Mouse (Mus musculus) splenic B cell, adult 2 months (primary cell): ENCODE data around the gene Ankrd17.
"Not testable (repeated sequence)": the region's sequence is repeated elsewhere in the genome, so short reads cannot be mapped to it uniquely, and the experiment has no call there.

Experiments used
- DNase-seq: peaks from one replicate; pipeline ENCODE4 v3.0.0-alpha.2; 2011; ENCODE audit warnings: low read depth, low spot score
- H3K27me3 ChIP-seq: 2 replicates; pipeline ENCODE4 v1.6.1; 2012; ENCODE audit warnings: mild to moderate bottlenecking, low read length, moderate library complexity, mixed read lengths; ENCODE audit not compliant: control insufficient read depth, poor library complexity, insufficient read depth, severe bottlenecking
- H3K36me3 ChIP-seq: 2 replicates; pipeline ENCODE4 v1.6.1; 2012; ENCODE audit warnings: mild to moderate bottlenecking, low read length, moderate library complexity, mixed read lengths; ENCODE audit not compliant: control insufficient read depth, poor library complexity, insufficient read depth, severe bottlenecking

The Ankrd17 gene

DNA sequence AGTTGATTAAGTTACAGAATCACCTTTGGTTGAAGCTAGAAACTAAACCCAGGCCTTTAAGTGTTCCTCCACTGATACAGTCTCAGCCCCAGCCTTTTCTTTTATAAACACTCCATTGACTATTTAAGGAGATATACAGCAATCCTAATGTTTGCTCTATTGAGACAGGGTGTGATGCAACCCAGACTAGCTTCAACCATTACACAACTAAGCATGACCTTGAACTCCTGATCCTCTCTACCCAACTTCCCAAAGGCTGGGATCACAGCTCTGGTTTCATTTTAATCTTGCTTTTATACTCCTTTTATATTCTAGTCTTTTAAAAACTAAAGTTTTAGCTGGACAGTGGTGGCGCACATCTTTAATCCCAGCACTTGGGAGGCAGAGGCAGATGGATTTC, 88.9 kb downstream of the Ankrd17 start:
- H3K27me3 ChIP-seq = no peaks in the 10 kb centered on the region
- 0 out of 2 replicates have a peak, but pooled peaks cover 3% of the 10 kb centered on the region for H3K36me3 ChIP-seq
- DNase-seq = no peak

- no peaks in the 10 kb centered on the region for H3K27me3 ChIP-seq
- H3K36me3 ChIP-seq = 0 out of 2 replicates have a peak, but pooled peaks cover 5% of the 10 kb centered on the region
- DNase-seq = no peak
Measured at GRCm38 (mm10) chr5:90274806-90275205, 91.6 kb downstream of the Ankrd17 start.

DNA sequence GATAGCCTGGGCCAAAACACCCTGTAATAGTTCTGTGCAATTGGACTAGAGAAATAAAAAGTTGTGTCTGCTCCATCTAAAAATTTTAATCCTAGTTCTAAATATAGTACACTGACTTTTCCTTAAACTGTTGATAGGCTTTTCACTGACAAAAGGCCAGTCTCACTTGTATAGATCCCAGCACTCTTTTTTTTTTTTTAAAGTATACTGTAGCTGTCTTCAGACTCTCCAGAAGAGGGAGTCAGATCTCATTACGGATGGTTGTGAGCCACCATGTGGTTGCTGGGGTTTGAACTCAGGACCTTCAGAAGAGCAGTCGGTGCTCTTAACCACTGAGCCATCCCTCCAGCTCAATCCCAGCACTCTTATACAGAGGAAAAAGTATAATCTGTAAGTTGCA, 104.1 kb downstream of the Ankrd17 start:
- not testable (repeated sequence) for DNase-seq, H3K27me3 ChIP-seq
- peaks cover 11% of the 10 kb centered on the region; the same call in 1 of the 2 replicates for H3K36me3 ChIP-seq

- Histone ChIP-seq H3K36me3 (peaks cover 19% of the 10 kb centered on the region), H3K27me3 (no peaks in the 10 kb centered on the region; the same call in 1 of the 2 replicates)
- no peak for DNase-seq
Measured at GRCm38 (mm10) chr5:90257023-90257422, 109.4 kb downstream of the Ankrd17 start.

DNA sequence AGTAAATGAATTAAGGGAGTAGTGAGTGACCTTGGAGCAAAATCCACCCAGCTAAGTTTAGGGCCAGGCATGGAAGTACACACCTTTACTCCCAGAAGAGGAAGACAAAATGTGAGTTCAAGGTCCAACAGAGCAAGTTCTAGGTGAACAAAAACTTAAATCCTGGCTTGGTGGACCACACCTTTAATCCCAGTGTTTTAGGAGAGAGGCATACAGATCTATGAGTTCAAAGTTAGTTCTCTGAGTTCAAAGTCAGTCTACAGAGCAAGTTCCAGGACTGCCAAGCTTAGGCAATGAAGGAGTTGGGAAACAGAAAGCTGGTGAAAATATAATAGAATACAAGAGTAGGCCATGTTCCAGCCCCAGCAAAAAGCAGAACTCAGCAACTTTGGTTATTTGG, 118.9 kb downstream of the Ankrd17 start:
- Histone ChIP-seq H3K27me3 (no peaks in the 10 kb centered on the region), H3K36me3 (peaks cover 19% of the 10 kb centered on the region)
- no peak for DNase-seq

DNA sequence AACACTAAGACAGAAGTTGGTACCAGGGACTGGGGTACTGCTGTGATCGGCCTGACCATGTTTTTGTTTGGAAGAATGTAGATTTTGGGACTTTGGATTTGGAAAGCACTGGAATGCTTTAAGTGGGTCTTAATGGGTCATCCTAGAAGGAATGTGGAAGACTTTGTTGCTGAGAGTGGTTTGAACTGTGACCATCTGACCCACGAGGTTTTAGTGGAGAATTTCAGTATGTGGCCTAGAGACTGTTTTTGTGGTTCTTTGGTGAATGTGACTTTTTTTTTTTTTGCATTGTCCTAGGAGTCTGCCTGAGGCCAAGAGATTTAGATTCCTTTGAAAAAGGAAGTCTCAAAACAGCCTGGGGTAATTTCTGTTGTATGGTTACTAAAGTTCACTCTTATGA, 119.4 kb downstream of the Ankrd17 start:
- Histone ChIP-seq H3K27me3 (no peaks in the 10 kb centered on the region), H3K36me3 (peaks cover 19% of the 10 kb centered on the region)
- no peak for DNase-seq

DNA sequence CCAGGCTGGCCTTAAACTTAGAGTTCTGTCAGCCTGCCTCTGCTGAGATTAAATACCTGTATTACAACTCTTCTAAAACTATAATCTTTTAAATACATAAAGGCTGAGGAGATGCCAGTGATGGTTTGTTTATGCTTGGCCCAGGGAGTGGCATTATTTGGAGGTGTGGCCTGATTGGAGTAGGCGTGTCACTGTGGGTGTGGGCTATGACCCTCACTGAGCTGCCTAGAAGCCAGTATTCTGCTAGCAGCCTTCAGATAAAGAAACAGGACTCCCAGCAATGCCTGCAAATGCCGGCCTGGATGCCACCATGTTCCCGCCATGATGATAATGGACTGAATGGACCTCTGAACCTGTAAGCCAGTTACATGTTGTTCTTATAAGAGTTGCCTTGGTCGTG, 119.8 kb downstream of the Ankrd17 start:
- no peak for DNase-seq
- peaks cover 20% of the 10 kb centered on the region for H3K36me3 ChIP-seq

DNA sequence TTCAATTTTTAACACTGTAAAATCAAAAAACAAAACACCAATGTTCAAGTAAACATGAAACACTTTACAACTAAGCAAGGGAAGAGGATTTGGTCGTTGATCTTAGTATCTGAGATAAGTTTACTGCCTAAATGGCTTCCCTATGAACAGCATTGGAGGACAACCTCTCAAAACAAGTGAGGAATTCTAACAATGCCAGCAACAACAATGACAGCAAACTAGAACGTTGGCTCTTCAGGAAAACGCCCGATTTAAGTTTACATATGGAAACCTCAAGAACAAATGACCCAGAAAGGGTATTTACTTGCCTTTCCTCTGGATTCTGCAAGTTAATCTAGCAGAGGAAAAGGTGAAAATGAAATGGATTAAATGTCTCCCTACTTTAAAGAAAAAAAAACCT, 121.0 kb downstream of the Ankrd17 start:
- Histone ChIP-seq H3K36me3 (peaks cover 18% of the 10 kb centered on the region), H3K27me3 (no peaks in the 10 kb centered on the region)
- DNase-seq = no peak

More for the DNA sequence above, 119.8 kb downstream of the Ankrd17 start:
- no peaks in the 10 kb centered on the region for H3K27me3 ChIP-seq

DNA sequence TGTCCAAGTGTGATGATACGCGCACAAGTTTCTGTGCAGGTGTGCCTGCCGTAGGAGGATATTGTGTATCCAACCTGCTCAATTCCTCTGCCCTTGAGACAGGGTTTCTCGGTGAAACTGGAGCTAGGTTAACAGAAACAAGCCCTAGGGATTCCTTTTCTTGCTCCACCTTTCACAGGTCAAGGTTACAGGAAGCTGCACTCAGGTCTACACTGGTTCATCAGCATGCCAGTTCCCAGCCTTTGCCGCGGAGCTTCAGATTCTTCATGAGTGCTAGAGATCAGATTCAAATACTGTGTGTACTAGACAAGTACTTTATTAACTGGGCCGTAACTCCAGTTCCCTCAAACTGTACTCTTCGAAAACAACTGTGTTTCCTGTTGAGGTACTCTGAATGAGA, 131.2 kb downstream of the Ankrd17 start:
- no peaks in the 10 kb centered on the region for H3K27me3 ChIP-seq
- H3K36me3 ChIP-seq = peaks cover 25% of the 10 kb centered on the region
- no peak for DNase-seq

- Histone ChIP-seq H3K36me3 (peaks cover 27% of the 10 kb centered on the region), H3K27me3 (no peaks in the 10 kb centered on the region)
- DNase-seq = no peak
Measured at GRCm38 (mm10) chr5:90233305-90233704, 133.1 kb downstream of the Ankrd17 start.

DNA sequence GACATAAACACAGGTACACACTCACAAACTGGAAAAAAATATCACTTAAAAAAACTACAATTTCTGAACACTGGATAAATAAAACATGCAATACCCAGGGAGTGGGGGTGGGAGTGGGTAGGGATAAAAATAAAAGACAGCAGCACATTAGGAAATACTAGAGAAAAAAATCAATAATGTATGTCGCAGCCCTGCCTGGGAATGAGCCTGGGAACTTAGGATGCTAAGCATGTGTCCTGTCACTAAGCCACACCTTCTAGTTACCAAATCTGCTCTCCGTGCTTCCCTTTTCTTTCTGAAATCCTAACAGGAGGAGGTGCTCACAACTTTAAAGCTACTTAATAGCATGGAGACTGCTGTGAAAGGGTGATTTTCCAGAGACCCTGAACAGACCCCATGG, 136.6 kb downstream of the Ankrd17 start:
- DNase-seq = no peak
- Histone ChIP-seq H3K36me3 (peaks cover 15% of the 10 kb centered on the region), H3K27me3 (no peaks in the 10 kb centered on the region)

DNA sequence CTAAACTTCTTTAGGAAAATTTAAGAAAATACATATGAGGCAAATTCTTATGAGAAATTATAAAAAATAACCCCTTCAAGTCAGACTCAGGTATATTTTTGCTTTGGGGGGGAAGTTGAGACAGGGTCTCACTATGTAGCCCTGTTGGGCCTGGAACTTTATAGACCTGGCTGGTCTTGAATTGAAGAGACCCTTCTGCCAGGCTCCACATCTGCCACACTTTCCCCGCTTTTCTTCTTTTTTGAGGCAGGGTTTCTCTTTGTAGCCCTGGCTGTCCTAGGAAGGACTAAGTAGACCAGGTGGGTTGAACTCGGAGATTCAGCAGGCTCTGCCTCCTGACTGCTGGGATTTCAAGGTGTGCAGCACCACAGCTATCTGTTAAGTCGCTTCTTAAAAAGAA, 139.7 kb downstream of the Ankrd17 start:
- Histone ChIP-seq H3K36me3 (peaks cover 11% of the 10 kb centered on the region), H3K27me3 (no peaks in the 10 kb centered on the region)
- DNase-seq = no peak

DNA sequence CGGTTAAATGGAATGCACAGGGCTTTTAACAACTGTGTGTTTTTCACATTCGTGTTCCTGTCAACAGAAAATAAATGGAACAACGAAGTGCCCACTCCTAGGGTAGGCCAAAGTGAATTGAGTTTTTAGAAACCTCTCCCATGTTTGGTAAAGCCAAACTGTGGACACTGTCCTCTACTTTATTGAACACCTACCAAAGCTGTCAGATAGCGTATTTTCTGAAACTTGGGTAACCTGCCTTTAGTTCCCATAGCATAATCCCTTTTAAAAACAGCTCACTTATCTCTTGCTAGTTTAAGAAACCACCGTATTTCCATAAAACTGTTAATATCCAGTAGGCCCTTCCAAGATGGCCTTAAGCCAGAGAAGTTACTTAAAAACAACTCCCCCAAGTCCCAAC, 141.6 kb downstream of the Ankrd17 start:
- no peaks in the 10 kb centered on the region for H3K27me3 ChIP-seq
- DNase-seq = peak; percentile 3
- peaks cover 5% of the 10 kb centered on the region for H3K36me3 ChIP-seq

- DNase-seq = peak; percentile 100
- Histone ChIP-seq H3K27me3 (no peaks in the 10 kb centered on the region), H3K36me3 (no peaks in the 10 kb centered on the region; the same call in 1 of the 2 replicates)
Measured at GRCm38 (mm10) chr5:90223534-90224381, 142.6 kb downstream of the Ankrd17 start, which contains the start of gene Cox18. TSS of gene Cox18 (minus strand) at chr5:90224001.

- peaks cover 3% of the 10 kb centered on the region for H3K36me3 ChIP-seq
- DNase-seq = no peak
- H3K27me3 ChIP-seq = no peaks in the 10 kb centered on the region
Measured at GRCm38 (mm10) chr5:90222937-90223336, 143.4 kb downstream of the Ankrd17 start.
